Mouse (Mus musculus) adrenal gland, adult (tissue): Measurements from ENCODE around the gene Scimp.
"Not testable (repeated sequence)": the region's sequence is repeated elsewhere in the genome, so short reads cannot be mapped to it uniquely, and the experiment has no call there.

ENCODE experiments used
- DNase-seq, 2 experiments: peaks; one replicate each; pipeline ENCODE4 v3.0.0; 2022 to 2023; ENCODE audit warnings: low spot score in 1 of 2; ENCODE audit not compliant: inconsistent age in 2 of 2

Gene Scimp

GRCm38 (mm10) chr11:70776830-70777571 is 35.4 kb downstream of the Scimp start:
- peak; percentile 76 to 85 for DNase-seq

- DNase-seq = no peak
Observed at GRCm38 (mm10) chr11:70770804-70771203, 41.6 kb downstream of the Scimp start.

GRCm38 (mm10) chr11:70765776-70766445 is 46.5 kb downstream of the Scimp start:
- DNase-seq = peak; percentile 64 to 84

- DNase-seq = peak; percentile 90 to 96
Observed at GRCm38 (mm10) chr11:70763936-70764808, 48.2 kb downstream of the Scimp start, which contains the start of gene Zfp3. Gene Zfp3 (plus strand): TSS chr11:70764209.

- no peak for DNase-seq
Observed at GRCm38 (mm10) chr11:70763582-70763935, 48.8 kb downstream of the Scimp start.

GRCm38 (mm10) chr11:70762641-70763040 is 49.7 kb downstream of the Scimp start:
- DNase-seq = no peak

- not testable (repeated sequence) for DNase-seq
Observed at GRCm38 (mm10) chr11:70760446-70760845, 51.9 kb downstream of the Scimp start.

- peak; percentile 74 to 94 for DNase-seq
Observed at GRCm38 (mm10) chr11:70755645-70756044, 56.7 kb downstream of the Scimp start.

- no peak for DNase-seq
Observed at GRCm38 (mm10) chr11:70754958-70755357, 57.4 kb downstream of the Scimp start.

GRCm38 (mm10) chr11:70754476-70754875 is 57.9 kb downstream of the Scimp start:
- no peak for DNase-seq

- DNase-seq = no peak
Observed at GRCm38 (mm10) chr11:70753146-70753545, 59.2 kb downstream of the Scimp start.

- no peak for DNase-seq
Observed at GRCm38 (mm10) chr11:70752337-70753017, 59.9 kb downstream of the Scimp start.

- no peak for DNase-seq
Observed at GRCm38 (mm10) chr11:70747876-70748545, 64.4 kb downstream of the Scimp start.

- DNase-seq = no peak
Observed at GRCm38 (mm10) chr11:70745636-70746035, 66.8 kb downstream of the Scimp start.

- DNase-seq = peak in 1 of 2 experiments; percentile 76
Observed at GRCm38 (mm10) chr11:70742581-70743459, 69.6 kb downstream of the Scimp start.

- DNase-seq = no peak
Observed at GRCm38 (mm10) chr11:70742117-70742516, 70.3 kb downstream of the Scimp start.

GRCm38 (mm10) chr11:70741603-70742002 is 70.8 kb downstream of the Scimp start:
- no peak for DNase-seq
